Mouse (Mus musculus) frontal cortex, postnatal 36 days (tissue): ENCODE measurements around the gene Stk26.

Experiments
- DNase-seq, 2 experiments: peaks; one replicate each; pipeline ENCODE4 v3.0.0; 2022; ENCODE audit warnings: low spot score in 2 of 2

Gene Stk26

GRCm38 (mm10) chrX:50840847-50841560 is at the start of gene Stk26:
Gene Stk26, plus strand, starts transcription at chrX:50841047.
- peak; percentile 21 to 28 for DNase-seq

- no peak for DNase-seq
These were observed 47.7 kb upstream of the Stk26 start for GRCm38 (mm10) chrX:50793005-50793680.

GRCm38 (mm10) chrX:50797798-50798197 is 43.0 kb upstream of the Stk26 start:
- DNase-seq = no peak

- no peak for DNase-seq
These were observed 42.3 kb upstream of the Stk26 start for GRCm38 (mm10) chrX:50798571-50798970.

GRCm38 (mm10) chrX:50799656-50800188 is 41.1 kb upstream of the Stk26 start:
- DNase-seq = no peak

GRCm38 (mm10) chrX:50805654-50806053 is 35.2 kb upstream of the Stk26 start:
- no peak for DNase-seq

GRCm38 (mm10) chrX:50823856-50824255 is 17.0 kb upstream of the Stk26 start:
- DNase-seq = no peak

GRCm38 (mm10) chrX:50835592-50835991 is 5.3 kb upstream of the Stk26 start:
- no peak for DNase-seq

- no peak for DNase-seq
These were observed 4.7 kb upstream of the Stk26 start for GRCm38 (mm10) chrX:50836029-50836691.

GRCm38 (mm10) chrX:50841587-50841986 is 740 bp downstream of the Stk26 start:
- peak; percentile 11 to 13 for DNase-seq

- DNase-seq = no peak
These were observed 1.2 kb downstream of the Stk26 start for GRCm38 (mm10) chrX:50842046-50842445.

GRCm38 (mm10) chrX:50850428-50851184 is 9.8 kb downstream of the Stk26 start:
- DNase-seq = no peak

GRCm38 (mm10) chrX:50863771-50864170 is 22.9 kb downstream of the Stk26 start:
- no peak for DNase-seq

GRCm38 (mm10) chrX:50864734-50865133 is 23.9 kb downstream of the Stk26 start:
- DNase-seq = no peak

- DNase-seq = no peak
These were observed 33.6 kb downstream of the Stk26 start for GRCm38 (mm10) chrX:50874246-50875002.

GRCm38 (mm10) chrX:50887999-50888398 is 47.2 kb downstream of the Stk26 start:
- DNase-seq = no peak

- no peak for DNase-seq
These were observed 62.6 kb downstream of the Stk26 start for GRCm38 (mm10) chrX:50903497-50903896.

GRCm38 (mm10) chrX:50909915-50910314 is 69.1 kb downstream of the Stk26 start:
- no peak for DNase-seq

- no peak for DNase-seq
These were observed 76.5 kb downstream of the Stk26 start for GRCm38 (mm10) chrX:50917389-50917788.

- DNase-seq = no peak
These were observed 77.9 kb downstream of the Stk26 start for GRCm38 (mm10) chrX:50918754-50919153.
